Mouse (Mus musculus): ENCODE results near the gene Kifc3. TPM values are rescaled to one million over a fixed set of nuclear protein-coding genes. Genes with fewer than 3 reads are reported as not detected.

The Kifc3 gene
- total and polyA plus RNA-seq, 3 experiments = 0.78 to 1.8 (median 1.7) TPM

GRCm38 (mm10) chr8:95084261-95084660 is 118.4 kb downstream of the Kifc3 start:
- dilution Hi-C loops (cut with MboI; ENCODE audit: extremely low pct_ligation_motif_present, extremely low pct_unique_long_range_greater_than_20kb, low sequenced_read_pairs) = no loop called here
- H3K4me2 ChIP-seq (ENCODE audit: insufficient read depth, low read depth, poor library complexity, severe bottlenecking) = no peak overlapping the region
- peaks cover 18 to 61% of the 10 kb centered on the region in 2 experiments for H3K36me3 ChIP-seq (replicated peaks in 1 of 2; ENCODE audit: control insufficient read depth in 1 of 2, insufficient read depth in 1 of 2, low read length in 1 of 2)
- in situ Hi-C loops (cut with MboI; ENCODE audit: low pct_ligation_motif_present, low pct_unique_long_range_greater_than_20kb, low sequenced_read_pairs) = loop anchor here (25.0 kb wide), 1 partner anchor 128 kb away; the partner anchor contains the start of gene Kifc3
- no peaks in the 10 kb centered on the region for H3K9me3 ChIP-seq (replicated peaks; ENCODE audit: low read length)
- no peaks in the 10 kb centered on the region for H3K27me3 ChIP-seq (replicated peaks)
- H3K27ac ChIP-seq (ENCODE audit: insufficient read depth, low read depth) = no peak overlapping the region
- peaks cover 3 to 18% of the 10 kb centered on the region in 2 experiments for H3K4me1 ChIP-seq (ENCODE audit: control insufficient read depth in 1 of 2, insufficient read depth in 2 of 2)
- no peaks in the 10 kb centered on the region for H3K79me2 ChIP-seq (replicated peaks; ENCODE audit: control insufficient read depth, extremely low read depth, insufficient read depth, poor library complexity, severe bottlenecking)
- TF ChIP-seq NRF1 (IDR thresholded peaks at IDR 0.05; ENCODE audit: low read depth, low read length) = no peak
- TF ChIP-seq BHLHE40 (IDR thresholded peaks at IDR 0.05; ENCODE audit: low read depth, low read length) = no peak
- TF ChIP-seq JUND (conservative IDR thresholded peaks at IDR 0.05; ENCODE audit: low read depth, low read length) = no peak
- no peak for TF ChIP-seq ETS1 (conservative IDR thresholded peaks at IDR 0.05; ENCODE audit: low read depth, low read length)
- TF ChIP-seq NELFE (IDR thresholded peaks at IDR 0.05; ENCODE audit: low read depth, low read length) = no peak
- no peak for TF ChIP-seq POLR2A (IDR thresholded peaks at IDR 0.05; ENCODE audit: low read depth, low read length)
- TF ChIP-seq TCF12 (IDR thresholded peaks at IDR 0.05; ENCODE audit: low read depth, low read length) = no peak
- TF ChIP-seq ZC3H11A (IDR thresholded peaks at IDR 0.05; ENCODE audit: low read depth, low read length) = no peak
- no peak for TF ChIP-seq ZMIZ1 (IDR thresholded peaks at IDR 0.05; ENCODE audit: low read depth, low read length)
- no peak for TF ChIP-seq CHD1 (IDR thresholded peaks at IDR 0.05; ENCODE audit: low read depth, low read length)
- no peak for TF ChIP-seq CHD2 (IDR thresholded peaks at IDR 0.05; ENCODE audit: low read length)
- no peak overlapping the region for H3K4me3 ChIP-seq (replicated peaks in 1 of 3; ENCODE audit: low read depth in 2 of 3, low read length in 2 of 3, poor library complexity in 1 of 3)
- no peak for DNase-seq (ENCODE audit: extremely low read depth)
- H3K9ac ChIP-seq (ENCODE audit: insufficient read depth, low read depth) = no peak overlapping the region

GRCm38 (mm10) chr8:95081650-95082049 is 121.0 kb downstream of the Kifc3 start:
- Histone ChIP-seq H3K27me3 (replicated peaks) (peaks cover 20% of the 10 kb centered on the region), H3K4me3 (replicated peaks in 1 of 3; ENCODE audit: low read depth in 2 of 3, low read length in 2 of 3, poor library complexity in 1 of 3) (peak overlapping the region; percentile 76 to 92 (median 90)), H3K27ac (ENCODE audit: insufficient read depth, low read depth) (no peak overlapping the region), H3K36me3 (replicated peaks in 1 of 2; ENCODE audit: control insufficient read depth in 1 of 2, insufficient read depth in 1 of 2, low read length in 1 of 2) (peaks cover 3 to 37% of the 10 kb centered on the region in 2 experiments), H3K9me3 (replicated peaks; ENCODE audit: low read length) (no peaks in the 10 kb centered on the region), H3K79me2 (replicated peaks; ENCODE audit: control insufficient read depth, extremely low read depth, insufficient read depth, poor library complexity, severe bottlenecking) (no peaks in the 10 kb centered on the region), H3K4me1 (ENCODE audit: control insufficient read depth in 1 of 2, insufficient read depth in 2 of 2) (peaks cover 3 to 18% of the 10 kb centered on the region in 2 experiments), H3K9ac (ENCODE audit: insufficient read depth, low read depth) (peak overlapping the region; percentile 56), H3K4me2 (ENCODE audit: insufficient read depth, low read depth, poor library complexity, severe bottlenecking) (peak overlapping the region; percentile 51)
- in situ Hi-C loops (cut with MboI; ENCODE audit: low pct_ligation_motif_present, low pct_unique_long_range_greater_than_20kb, low sequenced_read_pairs) = loop anchor here (25.0 kb wide), 1 partner anchor 131 kb away; the partner anchor contains the start of gene Kifc3
- peak; percentile 33 for DNase-seq (ENCODE audit: extremely low read depth)
- TF ChIP-seq SIN3A (IDR thresholded peaks at IDR 0.05; ENCODE audit: low read length) (no peak), BHLHE40 (IDR thresholded peaks at IDR 0.05; ENCODE audit: low read depth, low read length) (no peak), USF2 (conservative IDR thresholded peaks at IDR 0.05; ENCODE audit: low read depth, low read length) (no peak), MAZ (IDR thresholded peaks at IDR 0.05; ENCODE audit: low read depth, low read length) (no peak), POLR2A (IDR thresholded peaks at IDR 0.05; ENCODE audit: low read depth, low read length) (no peak), JUND (conservative IDR thresholded peaks at IDR 0.05; ENCODE audit: low read depth, low read length) (no peak), NRF1 (IDR thresholded peaks at IDR 0.05; ENCODE audit: low read depth, low read length) (no peak), PAX5 (IDR thresholded peaks at IDR 0.05; ENCODE audit: low read length) (no peak), CHD2 (IDR thresholded peaks at IDR 0.05; ENCODE audit: low read length) (no peak), RAD21 (IDR thresholded peaks at IDR 0.05; ENCODE audit: low read depth, low read length) (no peak), EP300 (IDR thresholded peaks at IDR 0.05; ENCODE audit: low read length) (no peak), MEF2A (IDR thresholded peaks at IDR 0.05; ENCODE audit: borderline replicate concordance, low read depth, low read length) (no peak), JUN (IDR thresholded peaks at IDR 0.05; ENCODE audit: insufficient read depth, low read depth, low read length) (no peak), ZKSCAN1 (IDR thresholded peaks at IDR 0.05; ENCODE audit: borderline replicate concordance, low read depth, low read length) (no peak), MAX (IDR thresholded peaks at IDR 0.05; ENCODE audit: low read length) (no peak)
- dilution Hi-C loops (cut with MboI; ENCODE audit: extremely low pct_ligation_motif_present, extremely low pct_unique_long_range_greater_than_20kb, low sequenced_read_pairs) = no loop called here

Data from CH12.LX (cell line).